Mouse (Mus musculus) lung, postnatal 0 days (tissue): Measurements from ENCODE around the gene Mindy3.
A peak's percentile ranks its signal among the peaks of the same experiment; 100 is the strongest.

Experiments used
- CTCF ChIP-seq: IDR thresholded peaks from 2 replicates; pipeline ENCODE4 v1.5.1; 2016; ENCODE audit warnings: antibody characterized with exemption, mild to moderate bottlenecking
- EP300 ChIP-seq: IDR thresholded peaks from 2 replicates; pipeline ENCODE4 v1.6.1; 2016; ENCODE audit warnings: antibody characterized with exemption, mild to moderate bottlenecking, control low read depth

GRCm38 (mm10) chr2:12419262-12419655 lies at the start of gene Mindy3:
- TF ChIP-seq CTCF: no peak
- peak; percentile 45; the same call in 1 of the 2 replicates for TF ChIP-seq EP300
